Mouse (Mus musculus): ENCODE data around the gene Prkcd.

DNA sequence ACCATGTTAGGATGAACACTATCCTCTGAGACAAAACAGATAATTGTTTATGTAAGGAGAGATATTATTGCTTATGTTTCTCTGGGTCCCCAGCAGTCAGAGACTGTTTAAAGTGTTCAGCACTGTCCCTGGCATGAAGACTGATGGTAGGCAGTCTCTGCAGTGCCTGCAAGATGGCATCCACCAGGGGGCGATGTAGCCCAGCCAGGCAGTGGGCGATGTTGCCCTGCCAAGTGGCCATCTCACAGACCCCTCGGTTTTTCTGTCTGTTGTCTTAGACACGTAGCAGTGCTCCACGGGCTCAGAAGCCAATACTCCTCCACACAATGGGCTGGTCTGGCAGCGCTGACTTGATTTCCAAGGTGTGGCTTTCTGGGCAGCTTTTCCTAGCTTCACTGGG is 34.6 kb downstream of the Prkcd start:
- TF ChIP-seq CTCF (IDR thresholded peaks at IDR 0.05; ENCODE audit: borderline replicate concordance, control insufficient read depth, extremely low read depth, insufficient read depth, low read length, poor library complexity) (peak; percentile 92), POLR2A (IDR thresholded peaks at IDR 0.05; ENCODE audit: control insufficient read depth, extremely low read depth, insufficient read depth, low read length, poor library complexity) (no peak)

Data from thymus, adult 2 months (tissue).